Mouse (Mus musculus) thymus, postnatal 4 days (tissue): ENCODE measurements at regions not wholly inside any gene's neighbourhood (a gene's known extent, or its start where the extent isn't known, plus 50 kb on each side); places are given as distances from the start of the nearest gene placed in this dataset.

Source experiments
- DNase-seq: peaks from one replicate; pipeline ENCODE4 v3.0.0; 2021

- no peak for DNase-seq
Observed at GRCm38 (mm10) chr17:78023507-78024355, 176.3 kb upstream of the Crim1 start.

GRCm38 (mm10) chr17:78024356-78024723 lies 175.7 kb upstream of the Crim1 start:
- no peak for DNase-seq

DNA sequence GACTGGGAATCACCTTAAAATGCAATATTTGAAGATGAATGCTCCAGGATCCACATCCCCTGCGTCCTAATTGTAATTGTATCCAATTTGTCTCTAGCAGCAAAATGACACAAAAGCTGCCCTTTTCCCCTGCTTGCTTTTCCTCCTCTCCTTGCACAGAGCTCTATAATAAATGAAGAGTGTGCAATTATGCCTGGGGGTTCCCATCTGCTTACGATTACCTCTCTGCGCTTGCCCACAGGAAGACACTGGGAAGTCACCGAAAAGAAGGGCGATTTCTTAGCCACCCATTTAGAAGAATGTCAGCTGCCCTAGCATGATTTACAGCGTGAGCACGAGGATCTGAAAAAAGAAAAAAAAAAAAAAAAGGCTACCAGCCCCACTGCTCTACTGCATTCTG lies 174.8 kb upstream of the Crim1 start:
- DNase-seq: no peak

GRCm38 (mm10) chr17:78035648-78036047 lies 164.4 kb upstream of the Crim1 start:
- peak; percentile 27 for DNase-seq

GRCm38 (mm10) chr17:78040338-78040737 lies 159.7 kb upstream of the Crim1 start:
- no peak for DNase-seq

DNA sequence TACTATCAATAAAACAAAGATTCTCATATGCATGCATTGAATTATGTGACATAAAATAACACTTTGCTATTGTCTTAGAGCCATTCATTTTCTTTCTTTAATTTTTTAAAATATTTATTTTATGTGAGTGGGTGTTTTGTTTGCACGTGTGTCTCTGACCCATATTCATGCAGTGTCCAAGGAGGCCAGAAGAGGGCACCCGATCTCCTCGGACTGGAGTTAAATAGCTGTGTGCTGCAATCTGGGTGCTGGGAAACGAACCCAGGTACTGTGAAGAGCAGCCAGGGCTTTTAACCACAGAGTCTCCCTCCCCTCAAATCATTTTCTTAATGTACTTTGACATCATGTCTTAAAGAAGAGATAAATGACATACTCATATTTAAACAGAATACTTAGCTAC lies 158.8 kb upstream of the Crim1 start:
- peak; percentile 43 for DNase-seq

DNA sequence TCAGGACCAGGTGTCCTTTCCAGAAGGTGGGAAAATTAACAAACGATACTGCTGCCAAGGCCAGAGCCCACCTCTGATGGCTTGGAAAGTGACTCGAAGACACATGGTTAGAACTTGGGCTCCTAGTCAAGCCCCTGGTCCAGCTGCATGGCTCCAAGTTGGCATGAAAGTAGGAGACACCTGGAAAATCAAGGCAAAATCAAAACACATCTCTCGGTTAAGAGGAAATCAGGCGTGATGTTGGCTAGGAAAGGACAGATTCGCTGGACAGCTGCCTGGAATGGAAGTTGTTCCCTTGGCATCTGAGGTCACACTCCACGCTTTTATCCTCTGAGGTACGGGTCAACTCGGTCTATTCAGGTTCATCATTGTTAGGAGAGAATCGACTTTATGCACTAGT lies 150.3 kb upstream of the Crim1 start:
- no peak for DNase-seq

DNA sequence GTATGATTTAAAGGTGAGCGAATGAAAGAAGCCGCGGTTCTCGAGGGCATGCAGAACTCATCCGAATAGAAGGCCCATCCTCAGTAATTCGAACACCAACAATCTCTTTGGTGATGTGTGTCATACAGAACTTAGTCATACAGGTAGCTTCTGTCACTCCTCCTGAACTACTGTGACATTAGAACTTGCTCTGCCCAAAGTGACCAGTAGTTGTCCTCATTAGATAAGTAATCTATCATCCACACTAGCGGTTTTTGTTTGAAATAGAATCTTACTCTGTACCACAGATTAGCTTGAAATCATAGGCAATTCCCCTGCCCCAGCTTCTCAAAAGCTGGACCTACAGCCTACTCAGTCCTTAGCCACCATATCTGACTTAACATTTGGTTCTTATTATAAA lies 149.8 kb upstream of the Crim1 start:
- no peak for DNase-seq

DNA sequence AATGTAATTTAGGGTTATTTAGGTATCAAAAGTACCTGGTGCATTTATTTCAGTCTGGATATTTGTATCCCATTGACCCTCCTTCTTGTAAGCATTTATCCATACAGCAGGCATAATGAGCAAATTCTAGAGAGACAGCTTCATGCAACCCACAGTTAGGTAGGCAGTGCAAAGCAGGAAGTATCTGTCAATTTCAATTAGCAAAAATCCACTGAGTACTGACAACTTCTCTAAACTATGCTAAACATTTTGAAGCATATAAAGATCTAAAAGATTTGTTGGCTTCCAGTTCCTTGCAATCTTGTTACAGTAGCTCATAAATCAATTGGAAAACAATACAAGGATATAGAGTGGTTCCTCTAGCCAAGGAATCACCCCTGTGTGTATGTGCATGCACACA lies 124.2 kb upstream of the Crim1 start:
- no peak for DNase-seq

GRCm38 (mm10) chr17:78078381-78078780 lies 121.7 kb upstream of the Crim1 start:
- no peak for DNase-seq

GRCm38 (mm10) chr17:78084419-78084818 lies 115.6 kb upstream of the Crim1 start:
- no peak for DNase-seq

GRCm38 (mm10) chr17:78086963-78087362 lies 113.1 kb upstream of the Crim1 start:
- peak; percentile 24 for DNase-seq

DNA sequence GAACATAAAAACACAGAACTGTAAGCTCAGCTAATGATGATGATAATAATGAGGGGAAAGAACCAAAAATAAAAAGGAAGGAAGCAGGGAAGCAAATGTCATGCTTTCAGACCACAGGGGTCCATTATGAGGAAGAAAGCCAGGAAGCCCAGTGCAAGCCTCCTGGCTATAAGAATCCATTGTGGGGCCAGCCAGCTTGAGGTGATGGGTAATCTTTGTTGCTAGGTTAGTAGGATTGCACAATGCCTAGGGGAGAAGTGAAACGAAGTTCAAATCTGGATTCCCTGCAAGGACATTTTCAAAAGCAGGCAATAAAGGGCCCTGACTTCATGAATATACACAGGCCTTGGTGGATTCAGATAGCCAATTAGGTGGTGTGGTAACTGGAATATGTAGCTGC lies 102.3 kb upstream of the Crim1 start:
- no peak for DNase-seq

DNA sequence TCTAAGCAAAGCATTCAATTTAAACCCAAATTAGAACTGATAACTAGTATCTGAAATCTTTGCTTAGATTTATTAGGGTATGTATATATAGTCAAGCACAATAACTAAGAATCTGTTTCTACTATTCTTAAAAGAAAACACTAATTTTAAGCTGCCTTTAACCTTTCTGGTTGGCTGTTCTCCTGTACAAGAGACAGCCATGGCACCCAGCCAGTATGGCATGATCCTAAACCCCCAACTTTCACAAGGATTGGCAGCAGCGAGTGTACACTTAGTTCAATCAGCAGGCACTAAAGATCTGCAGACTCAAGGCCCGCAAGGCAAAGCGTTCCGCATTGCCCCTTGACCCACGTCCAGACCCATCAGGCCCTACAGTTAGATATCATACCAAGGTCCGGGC lies 91.3 kb upstream of the Crim1 start:
- DNase-seq: no peak

DNA sequence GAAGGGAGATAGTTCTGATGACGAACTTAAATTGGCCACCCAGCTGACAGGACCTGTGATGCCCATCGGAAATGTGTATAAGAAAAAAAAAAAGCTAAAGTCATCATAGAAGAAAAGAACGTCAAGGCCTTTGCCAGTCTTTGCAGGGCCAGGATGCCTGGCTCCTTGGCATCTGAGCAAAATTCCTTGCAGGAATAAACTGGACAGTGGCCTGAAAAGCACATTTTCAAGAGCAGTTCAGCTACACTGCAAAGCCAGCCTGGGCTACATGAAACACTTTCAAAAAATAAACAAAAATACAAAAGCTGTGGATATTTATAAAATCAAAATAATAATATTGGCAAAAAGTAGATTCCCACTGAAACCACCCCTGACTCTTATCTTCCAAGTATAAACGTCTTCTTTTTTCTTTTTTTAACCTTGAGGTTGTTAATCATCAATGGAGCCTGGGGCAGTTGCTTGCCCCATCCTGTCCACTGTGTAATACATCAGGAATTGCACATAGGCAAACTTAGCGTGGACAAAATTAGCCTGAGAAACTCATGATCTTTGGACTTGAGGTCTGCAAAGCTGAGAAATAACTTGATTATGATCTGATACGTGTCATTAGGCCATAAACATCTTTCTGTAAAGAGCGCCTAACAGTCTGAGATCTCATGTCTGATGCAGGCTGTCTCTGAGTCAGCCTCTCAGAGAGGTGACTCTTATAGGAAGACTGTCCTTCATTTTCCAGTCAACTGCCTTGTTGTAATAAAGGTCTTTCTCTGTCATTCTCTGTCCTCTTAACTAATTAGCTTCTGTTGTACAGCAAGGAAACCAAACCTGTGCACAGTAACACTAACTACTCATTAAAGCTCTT lies 90.5 kb upstream of the Crim1 start:
- DNase-seq: no peak

GRCm38 (mm10) chr17:78132116-78132515 lies 67.9 kb upstream of the Crim1 start:
- no peak for DNase-seq

- DNase-seq: no peak
Observed at GRCm38 (mm10) chr17:78137986-78138385, 62.1 kb upstream of the Crim1 start.

DNA sequence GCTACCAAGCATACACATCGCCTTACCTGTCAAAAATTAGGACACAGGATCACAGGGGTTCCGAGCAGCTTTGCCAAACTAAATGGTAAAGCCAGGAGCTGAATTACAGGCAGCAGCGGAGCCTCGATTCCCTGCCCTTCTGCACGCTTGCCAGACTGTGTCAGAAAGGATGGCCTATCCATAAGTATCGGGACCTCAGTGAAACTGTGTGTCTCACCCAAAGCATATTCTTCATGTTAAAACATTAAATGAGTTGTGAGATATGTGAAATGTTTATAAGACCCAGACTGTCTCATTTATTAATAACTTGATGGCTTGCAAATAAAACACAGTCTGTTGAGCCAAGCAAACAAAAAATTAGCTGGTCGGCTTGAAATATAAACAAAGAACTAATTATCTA lies 59.4 kb upstream of the Crim1 start:
- DNase-seq: no peak

DNA sequence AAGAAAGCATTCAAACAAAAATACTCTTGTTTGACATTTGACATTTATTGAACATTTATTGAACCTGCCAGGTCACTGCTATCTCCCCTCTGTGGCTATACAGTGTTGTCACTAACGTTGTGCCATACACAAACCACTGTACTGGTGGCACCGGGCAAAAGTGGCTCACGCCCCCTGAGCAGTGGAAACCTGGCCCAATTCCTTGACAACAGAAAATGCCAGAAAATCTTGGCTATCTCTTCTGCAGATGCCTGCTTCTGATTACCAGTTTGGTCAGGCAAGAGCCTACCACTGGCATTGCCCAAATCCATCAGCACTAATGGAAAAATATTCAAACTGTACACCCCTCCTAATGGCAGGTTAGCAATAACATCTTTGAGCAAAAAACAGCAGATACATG lies 58.9 kb upstream of the Crim1 start:
- DNase-seq: no peak

GRCm38 (mm10) chr17:78142431-78142830 lies 57.6 kb upstream of the Crim1 start:
- DNase-seq: no peak

DNA sequence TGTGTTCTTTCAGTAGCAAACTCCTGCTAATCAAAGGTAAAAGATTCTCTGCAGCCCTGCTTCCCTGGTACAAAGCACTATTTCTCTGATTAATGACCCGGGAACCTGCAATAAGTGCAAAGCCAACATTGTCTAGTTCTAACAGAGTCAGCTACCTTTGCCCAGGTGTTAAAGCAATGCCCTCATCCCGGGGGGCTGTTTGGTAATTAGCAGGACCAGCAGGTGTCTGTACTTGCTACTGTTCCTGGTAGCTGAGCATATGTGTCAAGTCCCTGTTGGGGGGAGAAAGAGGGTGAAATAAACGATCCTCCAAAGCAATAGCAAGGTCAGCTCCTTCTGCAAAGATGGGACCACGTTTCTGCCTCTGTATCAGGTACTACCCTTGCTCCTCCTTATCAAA lies 54.7 kb upstream of the Crim1 start:
- no peak for DNase-seq
